Mouse (Mus musculus): Measurements from ENCODE around the gene Ipcef1.

Ipcef1 gene

DNA sequence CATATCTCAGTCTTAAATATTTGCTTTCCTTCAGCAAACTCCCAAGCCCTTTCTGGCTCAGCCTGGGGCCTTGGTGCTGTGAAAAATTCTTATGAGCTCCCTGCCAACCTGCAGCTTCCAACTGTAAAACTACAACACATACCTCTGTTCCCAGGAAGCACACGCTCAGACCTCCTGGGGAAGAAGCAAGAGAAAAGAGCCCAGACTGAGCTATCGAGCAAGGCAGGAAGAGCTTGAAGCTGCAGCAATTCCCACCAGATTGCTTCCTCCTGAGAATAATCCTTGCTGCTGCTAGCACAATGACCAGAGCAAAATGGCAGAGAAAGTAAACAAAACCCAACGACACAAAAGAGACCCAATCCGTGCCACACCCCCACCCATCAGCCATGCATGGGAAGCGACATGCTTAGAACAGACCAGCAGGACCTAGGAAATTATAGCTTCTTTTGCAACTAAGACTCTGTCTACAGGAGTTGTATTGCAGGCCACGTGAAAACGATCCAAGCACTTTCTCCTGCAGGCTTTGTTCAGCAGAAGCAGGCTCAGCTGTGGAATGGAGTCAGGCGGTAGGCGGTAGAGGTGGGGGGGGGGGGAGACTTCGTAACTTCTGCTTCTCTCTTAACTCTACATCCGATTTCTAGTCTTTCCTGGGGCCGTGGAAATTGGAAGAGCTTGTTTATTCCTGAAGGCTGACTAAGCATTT, at the start of gene Ipcef1:
Gene Ipcef1 (minus strand): TSS at position 164 of the 703 bp plus-strand sequence.
- DNase-seq (ENCODE audit: low spot score) = peak; percentile 9

DNA sequence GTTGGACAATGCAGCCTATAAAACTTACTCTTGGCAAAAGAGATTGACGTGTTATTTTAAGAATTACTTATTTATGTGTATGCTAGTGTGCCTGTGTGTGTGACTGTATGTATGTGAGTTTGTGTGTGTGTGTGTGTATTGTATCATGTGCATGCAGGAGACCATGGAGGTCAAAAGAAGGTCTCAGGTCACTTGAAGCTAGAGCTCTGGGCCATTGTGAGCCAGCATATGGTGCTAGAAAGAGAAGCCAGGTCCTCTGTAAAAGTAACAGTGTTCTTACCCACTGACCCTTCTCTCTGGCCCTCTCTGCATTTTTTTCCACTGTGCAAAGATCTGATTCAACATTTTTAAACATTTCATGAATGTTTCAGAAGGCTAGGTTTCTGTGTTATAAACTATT, 25.7 kb upstream of the Ipcef1 start:
- DNase-seq (ENCODE audit: low spot score) = no peak

DNA sequence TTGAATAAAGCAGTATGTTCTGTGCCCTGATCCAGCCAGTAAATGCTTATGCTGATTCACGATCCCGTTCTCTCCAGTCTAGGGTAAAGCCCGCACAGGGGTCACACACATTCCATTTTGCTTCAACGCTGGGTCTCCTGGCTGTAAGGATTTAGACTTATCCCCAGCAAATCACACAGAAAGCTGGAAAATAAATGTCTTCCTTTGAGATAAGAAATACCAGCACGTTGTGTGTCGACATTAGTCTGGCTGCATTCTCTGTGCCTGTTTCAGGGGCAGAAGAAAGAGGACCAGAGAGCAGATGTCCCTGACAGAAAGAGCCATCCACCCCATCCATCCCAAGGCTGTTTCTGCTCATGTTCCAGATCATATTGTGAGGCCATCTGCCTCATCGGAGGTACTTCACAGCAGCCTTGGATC, 25.1 kb upstream of the Ipcef1 start:
- DNase-seq (ENCODE audit: low spot score) = no peak

DNA sequence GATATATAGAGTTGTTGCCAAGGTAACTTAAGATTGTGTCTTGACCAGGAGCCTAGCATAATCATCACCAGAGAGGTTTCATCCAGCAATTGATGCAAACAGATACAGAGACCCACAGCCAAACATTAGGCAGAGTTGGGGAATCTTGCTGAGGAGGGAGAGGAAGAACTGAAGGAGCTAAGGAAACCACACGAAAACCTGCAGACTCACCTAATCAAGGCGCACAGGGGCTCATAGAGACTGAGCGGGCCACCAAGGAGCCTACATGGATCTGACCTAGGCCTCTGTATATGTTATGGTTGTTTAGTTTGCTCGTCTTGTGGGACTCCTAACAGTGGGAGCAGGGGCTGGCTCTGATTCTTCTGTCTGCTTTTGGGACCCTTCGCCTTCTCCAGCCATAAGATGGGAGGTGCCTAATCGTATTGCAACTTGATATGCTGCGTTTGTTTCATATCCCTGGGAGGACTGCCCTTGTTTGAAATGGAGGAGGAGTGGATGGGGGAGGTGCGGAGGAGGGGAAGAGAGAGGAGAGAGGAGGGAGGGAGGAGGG, 24.5 kb upstream of the Ipcef1 start:
- no peak for DNase-seq (ENCODE audit: low spot score)

GRCm38 (mm10) chr10:7076201-7076600, 23.9 kb upstream of the Ipcef1 start:
- peak; percentile 82 for DNase-seq (ENCODE audit: low spot score)

DNA sequence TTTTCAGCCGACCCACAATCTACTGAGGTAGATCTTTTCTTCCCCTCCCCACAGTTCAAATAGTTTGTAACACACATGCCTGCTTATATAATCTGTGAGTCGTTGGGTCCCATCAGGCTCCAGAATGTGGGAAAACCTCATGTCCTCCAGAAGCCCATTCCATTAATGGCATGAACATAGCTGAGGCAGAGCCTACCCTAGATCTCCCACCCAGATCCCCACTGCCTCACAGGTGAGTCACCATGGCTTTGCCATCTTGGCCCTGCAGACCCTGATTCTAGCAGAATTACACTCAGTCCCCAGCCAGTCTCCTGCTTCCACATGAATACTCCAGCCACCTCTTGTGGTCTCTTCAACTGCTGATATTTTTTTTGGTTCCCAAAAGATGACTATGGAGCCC, 23.4 kb upstream of the Ipcef1 start:
- no peak for DNase-seq (ENCODE audit: low spot score)

DNA sequence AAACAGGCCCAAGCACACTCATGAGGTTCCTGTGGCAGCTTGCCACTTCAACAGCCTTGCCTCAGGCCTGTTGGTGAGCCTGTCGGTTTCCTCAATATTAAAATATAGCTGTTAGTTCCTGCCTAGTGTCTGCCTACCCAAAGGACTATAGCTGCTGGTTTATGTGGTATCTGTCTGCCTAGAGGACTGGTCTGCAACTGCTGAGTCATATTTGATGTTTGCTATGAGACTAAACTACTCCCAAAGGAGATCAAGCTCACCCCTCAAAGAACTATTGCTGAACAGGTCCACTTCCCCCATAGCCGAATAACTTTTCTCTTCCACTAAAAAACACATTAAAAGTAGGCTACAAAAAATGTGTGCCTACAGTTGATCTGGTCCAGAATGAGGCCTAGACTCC, 22.0 kb upstream of the Ipcef1 start:
- DNase-seq (ENCODE audit: low spot score) = no peak

- no peak for DNase-seq (ENCODE audit: low spot score)
Measured at GRCm38 (mm10) chr10:7070924-7071323, 18.6 kb upstream of the Ipcef1 start.

DNA sequence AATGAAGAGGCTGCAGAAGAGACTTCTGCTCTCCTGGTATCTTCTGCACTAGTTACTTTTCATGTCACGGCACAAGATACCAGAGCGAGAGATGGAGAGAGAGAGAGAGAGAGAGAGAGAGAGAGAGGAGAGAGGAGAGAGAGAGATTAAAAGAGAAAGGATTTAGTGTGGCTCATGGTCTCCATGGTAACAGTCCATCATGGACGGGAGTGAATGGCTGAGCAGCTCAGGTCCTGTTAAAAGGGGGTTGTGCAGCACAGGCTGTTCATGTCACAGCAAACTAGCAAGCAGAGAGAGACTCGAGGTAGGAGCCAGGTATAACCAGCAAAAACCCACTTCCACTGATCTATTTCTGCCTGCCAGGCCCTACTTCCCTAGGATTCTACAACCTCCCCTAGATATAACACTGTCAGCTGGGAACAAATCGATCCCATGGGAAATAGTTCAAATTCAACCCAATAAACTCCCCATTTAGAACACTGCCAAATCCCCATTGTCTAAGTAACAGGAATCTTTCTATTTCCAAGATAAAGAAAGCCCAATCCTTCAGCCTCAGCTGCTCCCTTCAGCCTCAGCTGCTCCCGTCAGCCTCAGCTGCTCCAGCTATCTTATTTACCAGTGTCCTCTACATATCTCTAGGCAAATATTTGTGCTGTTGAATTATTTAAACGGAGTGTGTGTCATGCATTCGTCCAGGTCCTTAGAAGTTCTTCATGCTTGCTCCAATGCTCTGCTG, 18.0 kb upstream of the Ipcef1 start:
- DNase-seq (ENCODE audit: low spot score) = no peak

- DNase-seq (ENCODE audit: low spot score) = no peak
Measured at GRCm38 (mm10) chr10:7069090-7069489, 16.8 kb upstream of the Ipcef1 start.

GRCm38 (mm10) chr10:7068608-7069007, 16.3 kb upstream of the Ipcef1 start:
- no peak for DNase-seq (ENCODE audit: low spot score)

DNA sequence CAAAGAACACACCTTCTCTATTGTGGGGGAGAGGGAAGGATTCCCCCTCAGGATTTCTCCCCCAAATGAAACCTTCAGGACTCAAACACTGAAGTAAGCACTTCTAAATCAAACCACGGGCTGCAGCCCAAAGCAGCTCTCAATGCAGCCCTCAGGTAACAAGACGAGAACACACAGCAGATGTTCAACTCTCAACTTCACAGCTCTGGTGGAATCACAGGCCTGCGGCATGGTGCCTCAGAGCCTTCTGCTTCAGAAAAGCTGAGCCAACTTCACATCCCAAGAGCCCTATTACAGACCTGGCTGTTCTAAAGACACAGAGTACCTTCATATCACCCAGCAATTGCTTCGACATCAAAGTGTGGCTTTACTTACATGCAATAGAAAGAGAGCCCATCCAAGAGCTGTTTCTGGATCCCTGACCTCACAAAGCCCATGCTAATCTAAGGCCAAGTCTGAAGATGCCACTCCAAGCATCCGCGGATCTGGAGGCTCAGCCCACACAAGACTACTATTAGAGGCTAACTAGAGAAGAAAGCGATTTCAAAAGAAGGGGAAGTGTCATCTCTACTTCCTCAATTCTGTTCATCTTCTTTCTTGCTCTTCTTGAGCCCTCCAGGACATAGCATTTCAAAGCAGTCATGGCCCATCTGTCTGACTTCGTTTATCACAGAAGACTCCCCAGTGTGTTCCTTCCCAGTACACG, 11.6 kb upstream of the Ipcef1 start:
- DNase-seq (ENCODE audit: low spot score) = peak; percentile 35

DNA sequence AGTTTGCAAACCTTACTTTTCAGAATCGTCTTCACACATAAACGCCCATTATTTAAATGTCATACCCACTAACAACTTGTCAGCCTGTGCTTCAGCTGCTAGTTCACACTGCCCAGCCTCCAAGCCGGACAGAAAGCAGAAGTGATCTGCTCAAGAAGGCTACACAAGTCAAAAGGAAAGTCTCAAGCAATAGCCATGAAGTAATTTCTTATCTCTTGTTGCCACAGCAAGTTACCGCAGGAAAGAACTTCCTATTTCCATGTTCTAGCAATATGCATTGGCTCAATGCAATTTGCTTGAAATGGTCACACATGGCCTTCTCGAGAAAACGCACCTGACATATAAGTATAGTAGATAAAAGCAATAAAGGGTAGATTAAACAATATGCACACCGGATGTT, 10.7 kb upstream of the Ipcef1 start:
- no peak for DNase-seq (ENCODE audit: low spot score)

DNA sequence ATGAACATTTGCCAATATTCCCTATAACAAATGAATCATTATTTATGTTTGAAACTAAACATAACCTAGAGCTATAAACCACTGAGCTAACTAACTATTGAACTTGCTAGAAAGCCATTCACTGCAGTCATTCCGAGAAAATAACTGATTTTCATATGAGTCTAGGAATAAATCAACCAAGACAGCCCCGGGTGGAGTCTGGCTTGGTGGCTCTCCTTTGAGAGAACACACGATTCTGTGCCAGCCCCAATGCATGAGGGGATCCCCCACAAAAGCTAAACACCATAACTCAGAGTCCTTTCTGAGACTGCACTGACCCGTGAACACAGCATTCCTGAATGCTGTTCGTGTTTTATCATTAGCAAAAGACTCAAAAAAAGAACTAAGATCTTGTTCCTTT, 8.0 kb upstream of the Ipcef1 start:
- no peak for DNase-seq (ENCODE audit: low spot score)

DNA sequence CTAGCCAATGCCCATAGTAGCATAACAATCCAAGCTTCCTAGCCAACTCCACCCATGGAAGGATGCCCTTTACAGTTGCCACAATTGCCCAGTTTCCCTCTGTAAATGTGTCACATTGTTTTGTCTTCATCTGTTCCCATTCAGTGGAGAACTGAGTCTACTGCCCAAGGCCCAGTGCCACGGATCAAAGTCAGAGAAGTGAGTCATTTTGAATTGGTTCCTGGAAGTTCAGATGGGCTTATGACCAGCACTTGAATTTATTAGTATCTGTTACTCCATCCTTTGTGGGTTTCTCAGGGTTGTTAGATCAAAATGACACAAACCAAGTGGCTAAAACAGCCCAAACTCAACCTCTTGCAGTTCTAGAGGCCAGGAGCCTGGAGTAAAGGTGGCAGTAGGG, 5.3 kb upstream of the Ipcef1 start:
- no peak for DNase-seq (ENCODE audit: low spot score)

DNA sequence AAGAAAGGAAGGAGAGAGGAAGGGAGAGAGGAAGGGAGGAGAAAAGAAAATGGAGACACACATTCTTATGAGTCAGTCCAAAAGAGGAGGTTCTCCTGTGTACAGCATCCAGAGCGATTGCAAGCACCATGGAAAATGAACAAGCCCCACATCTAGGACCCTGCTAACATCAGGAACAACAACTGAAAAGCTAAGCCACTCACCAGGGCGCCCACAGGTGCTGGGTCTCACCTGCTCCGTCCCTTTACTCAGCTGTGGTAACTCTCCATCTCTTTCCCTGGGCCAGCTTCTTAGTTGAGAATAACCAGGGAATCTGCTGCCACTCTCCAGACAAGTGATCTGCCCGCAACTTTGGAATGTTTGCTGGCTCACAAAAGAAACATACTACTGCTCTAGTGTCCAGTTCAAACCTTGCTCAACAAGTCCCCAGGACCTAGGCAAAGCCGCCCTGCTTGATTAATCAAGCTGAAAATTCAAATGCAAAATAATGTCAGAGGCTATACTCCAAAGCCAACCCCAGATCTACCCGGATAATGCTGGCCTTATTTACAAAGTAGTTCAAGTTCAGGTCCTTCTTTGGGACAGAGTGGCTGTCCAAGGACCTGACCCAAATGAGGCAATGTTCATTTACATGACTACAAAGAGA, 2.4 kb upstream of the Ipcef1 start:
- DNase-seq (ENCODE audit: low spot score) = no peak

GRCm38 (mm10) chr10:7049901-7050300, 2.4 kb downstream of the Ipcef1 start:
- no peak for DNase-seq (ENCODE audit: low spot score)

DNA sequence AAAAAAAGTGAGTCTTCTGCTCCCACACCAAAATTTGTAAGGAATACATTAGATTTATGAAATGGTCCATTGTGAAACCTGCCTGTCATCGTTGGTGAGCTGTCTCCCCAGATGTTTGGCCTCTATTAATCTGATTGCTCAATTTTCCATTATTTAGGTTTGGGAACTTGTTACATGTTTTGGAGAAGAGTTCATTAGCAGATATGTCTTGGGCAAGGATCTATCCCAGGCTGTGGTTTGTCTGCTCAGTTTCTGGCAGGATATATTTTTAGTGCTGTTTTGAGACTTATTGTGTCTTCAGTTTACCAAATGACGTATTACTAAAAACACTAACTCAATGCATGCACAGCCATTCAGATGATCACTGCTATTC, 4.4 kb downstream of the Ipcef1 start:
- DNase-seq (ENCODE audit: low spot score) = no peak

DNA sequence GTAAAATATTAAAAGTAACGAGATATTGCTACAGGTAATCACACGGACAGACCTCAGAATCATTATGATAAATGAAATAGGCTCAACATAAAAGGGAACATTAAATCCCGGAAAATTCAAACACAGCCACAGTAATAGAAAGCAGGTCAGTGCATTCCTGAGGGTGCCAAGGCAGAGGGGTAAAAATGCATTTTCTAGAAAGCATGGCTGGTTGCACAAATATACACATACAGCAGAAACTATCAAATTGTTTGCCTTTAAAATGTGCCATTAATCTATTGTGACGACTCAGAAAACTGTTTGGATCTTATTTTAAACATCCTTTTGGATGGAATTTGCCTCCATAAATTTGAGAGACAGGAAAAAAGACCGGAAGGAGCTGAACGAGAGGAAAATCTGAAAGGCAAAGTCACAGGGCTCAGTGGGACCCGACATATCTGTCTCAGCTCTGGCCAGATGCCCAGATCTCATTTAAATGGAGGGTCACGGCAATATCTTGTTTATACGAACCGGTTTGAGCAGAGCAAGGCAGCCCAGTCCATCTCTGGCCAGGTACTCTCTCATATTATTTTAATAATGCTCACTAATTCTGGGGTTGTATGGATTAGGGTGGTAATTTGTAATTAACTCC, 4.9 kb downstream of the Ipcef1 start:
- no peak for DNase-seq (ENCODE audit: low spot score)

DNA sequence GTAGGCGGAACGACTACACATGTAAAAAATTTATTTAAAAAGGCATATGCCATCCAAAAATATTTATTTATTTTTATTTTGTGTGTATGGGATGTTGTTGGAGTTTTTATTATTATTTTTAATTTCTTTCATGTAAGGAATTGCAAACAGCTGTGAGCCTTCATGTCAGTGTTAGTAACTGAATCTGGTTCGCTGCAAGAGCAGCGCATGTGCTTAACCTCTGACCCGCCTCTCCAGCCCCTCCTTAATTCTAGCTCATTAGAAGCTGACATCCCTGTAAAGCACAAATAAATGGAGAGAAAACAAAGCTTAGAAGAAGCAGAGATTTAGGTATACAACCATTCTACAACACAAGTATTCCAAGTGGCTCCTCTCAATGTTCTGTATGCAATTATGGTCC, 8.4 kb downstream of the Ipcef1 start:
- DNase-seq (ENCODE audit: low spot score) = no peak

DNA sequence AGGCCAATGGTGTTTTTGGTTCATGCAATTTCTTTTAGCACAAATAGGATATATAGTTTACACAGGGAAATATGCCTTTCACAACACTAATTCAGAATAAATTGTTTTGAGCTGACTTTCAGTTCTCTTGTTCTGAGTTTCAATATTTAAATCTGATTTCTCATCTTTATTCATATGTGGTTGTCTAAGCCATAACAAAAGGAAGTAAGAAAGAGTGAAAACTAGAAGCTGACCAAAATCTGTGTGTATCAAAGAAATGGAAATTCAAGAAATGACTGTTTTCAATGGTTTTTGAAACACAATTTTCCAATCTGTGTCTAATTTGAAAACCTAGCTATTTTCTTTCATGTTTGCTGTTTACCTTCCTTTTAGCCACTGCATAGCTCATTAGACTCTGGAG, 11.2 kb downstream of the Ipcef1 start:
- DNase-seq (ENCODE audit: low spot score) = no peak

- no peak for DNase-seq (ENCODE audit: low spot score)
Measured at GRCm38 (mm10) chr10:7037194-7037593, 15.1 kb downstream of the Ipcef1 start.

All from layer of hippocampus, adult 11-12 months (tissue).